Mouse (Mus musculus) liver, adult 2 months (tissue): ENCODE data around the gene Cpne9. TPM values are rescaled to one million over a fixed set of nuclear protein-coding genes. Genes with fewer than 3 reads are reported as not detected.

Experiments
- DNase-seq: peaks from one replicate; pipeline ENCODE4 v3.0.0-alpha.2; 2011; ENCODE audit warnings: low read depth, low spot score; ENCODE audit errors: extremely low read depth
- H3K27ac ChIP-seq: fragments of 200-500 bp; replicated peaks from 2 replicates; pipeline ENCODE4 v1.5.1; 2012; ENCODE audit warnings: low read depth, mild to moderate bottlenecking, control low read depth, inconsistent platforms, low read length; ENCODE audit not compliant: insufficient read depth
- H3K27me3 ChIP-seq: fragments of 200-500 bp; 2 replicates; pipeline ENCODE4 v1.6.1; 2012; ENCODE audit warnings: mild to moderate bottlenecking, moderate library complexity, low read length, inconsistent platforms; ENCODE audit not compliant: control insufficient read depth, insufficient read depth
- H3K36me3 ChIP-seq: fragments of 200-500 bp; 2 replicates; pipeline ENCODE4 v1.6.1; 2012; ENCODE audit warnings: low read length, inconsistent platforms; ENCODE audit not compliant: control insufficient read depth, insufficient read depth
- H3K4me1 ChIP-seq: fragments of 200-500 bp; 2 replicates; pipeline ENCODE4 v1.6.1; 2011; ENCODE audit warnings: low read length; ENCODE audit not compliant: control insufficient read depth, insufficient read depth
- H3K4me3 ChIP-seq: fragments of 200-500 bp; 2 replicates; pipeline ENCODE4 v1.5.1; 2011; ENCODE audit warnings: low read depth, mild to moderate bottlenecking, control low read depth, low read length, moderate library complexity; ENCODE audit not compliant: insufficient read depth
- H3K79me2 ChIP-seq: fragments of 200-500 bp; 2 replicates; pipeline ENCODE4 v1.6.1; 2012; ENCODE audit warnings: inconsistent platforms, mild to moderate bottlenecking, low read length, moderate library complexity; ENCODE audit not compliant: control insufficient read depth, insufficient read depth
- H3K9ac ChIP-seq: fragments of 200-500 bp; 2 replicates; pipeline ENCODE4 v1.6.1; 2012; ENCODE audit warnings: low read depth, mild to moderate bottlenecking, control low read depth, inconsistent platforms, low read length
- CTCF ChIP-seq: fragments of 200-500 bp; IDR thresholded peaks from 2 replicates; pipeline ENCODE4 v1.5.1; 2011; ENCODE audit warnings: low read depth, low read length, control low read depth
- POLR2A ChIP-seq: fragments of 200-500 bp; IDR thresholded peaks from 2 replicates; pipeline ENCODE4 v1.6.1; 2011; ENCODE audit warnings: low read length, control low read depth; ENCODE audit not compliant: insufficient read depth; ENCODE audit errors: extremely low read depth
- WGBS: fragments of 180-500 bp; shearing (Covaris S2); methylation state at CpG from one replicate; pipeline ENCODE4 v1.1.7; 2018; 5-methylcytosine and 5-hydroxymethylcytosine counted together
- polyA plus RNA-seq: library from polyadenylated mRNA; depleted of rRNA; stranded (reverse); fragments of >200 nt; gene quantifications from 2 replicates; pipeline ENCODE4 v1.2.3, GENCODE M21; 2012; rRNA removed
- total RNA-seq: library from RNA; depleted of rRNA; stranded (reverse); fragments of >200 nt; gene quantifications from 2 replicates; pipeline ENCODE4 v1.2.3, GENCODE M21; 2014; rRNA removed

Cpne9 gene
- total and polyA plus RNA-seq, 2 experiments, result not detected

- H3K79me2 ChIP-seq, result no peaks in the 10 kb centered on the region
- no peak overlapping the region for H3K4me3 ChIP-seq
- no peak for TF ChIP-seq CTCF
- no peak for TF ChIP-seq POLR2A
- no peak overlapping the region for H3K9ac ChIP-seq
- H3K36me3 ChIP-seq, result no peaks in the 10 kb centered on the region
- no peaks in the 10 kb centered on the region for H3K27me3 ChIP-seq
- peaks cover 1% of the 10 kb centered on the region; the same call in 1 of the 2 replicates for H3K4me1 ChIP-seq
- WGBS, result 80% methylated on average over 3 of the region's 3 CpGs
- H3K27ac ChIP-seq, result no peak overlapping the region
- DNase-seq, result no peak
Measured at GRCm38 (mm10) chr6:113352820-113353219, 70.7 kb downstream of the Cpne9 start.

- Histone ChIP-seq H3K4me1 (peaks cover 1% of the 10 kb centered on the region; the same call in 1 of the 2 replicates), H3K4me3 (no peak overlapping the region), H3K36me3 (no peaks in the 10 kb centered on the region), H3K9ac (no peak overlapping the region), H3K27ac (no peak overlapping the region), H3K27me3 (no peaks in the 10 kb centered on the region), H3K79me2 (no peaks in the 10 kb centered on the region)
- no peak for DNase-seq
- 72% methylated on average over 3 of the region's 3 CpGs for WGBS
- TF ChIP-seq POLR2A (no peak), CTCF (no peak)
Measured at GRCm38 (mm10) chr6:113353696-113354095, 71.6 kb downstream of the Cpne9 start.

Other genes with a start within 250 kb of the Cpne9 start
- 20.1 and 21.8 TPM in 2 replicates for gene Thumpd3, start 236.1 kb upstream of the Cpne9 start, total RNA-seq
- 5.3 and 6.3 TPM in 2 replicates for gene Thumpd3, start 236.1 kb upstream of the Cpne9 start, polyA plus RNA-seq
- 28.1 and 35.4 TPM in 2 replicates for gene Setd5, start 204.9 kb upstream of the Cpne9 start, total RNA-seq
- 8.8 and 11.8 TPM in 2 replicates for gene Setd5, start 204.9 kb upstream of the Cpne9 start, polyA plus RNA-seq
- 0.07 TPM in 1 of 2 replicates, not detected in the other for gene Lhfpl4, start 86.9 kb upstream of the Cpne9 start, total RNA-seq
- gene Lhfpl4, start 86.9 kb upstream of the Cpne9 start, polyA plus RNA-seq, result 0.02 TPM in 1 of 2 replicates, not detected in the other
- 22.4 and 24.1 TPM in 2 replicates for gene Mtmr14, start 44.5 kb upstream of the Cpne9 start, total RNA-seq
- 28.8 and 32.8 TPM in 2 replicates for gene Mtmr14, start 44.5 kb upstream of the Cpne9 start, polyA plus RNA-seq
- 5.4 and 5.5 TPM in 2 replicates for gene Brpf1, start 24.8 kb downstream of the Cpne9 start, total RNA-seq
- gene Brpf1, start 24.8 kb downstream of the Cpne9 start, polyA plus RNA-seq, result 6.7 and 10.2 TPM in 2 replicates
- gene Ogg1, start 44.7 kb downstream of the Cpne9 start, total RNA-seq, result 4.8 and 5.0 TPM in 2 replicates
- 9.2 and 10.4 TPM in 2 replicates for gene Ogg1, start 44.7 kb downstream of the Cpne9 start, polyA plus RNA-seq
- 16.1 and 18.8 TPM in 2 replicates for gene Camk1, start 61.7 kb downstream of the Cpne9 start, total RNA-seq
- 12.1 and 15.6 TPM in 2 replicates for gene Camk1, start 61.7 kb downstream of the Cpne9 start, polyA plus RNA-seq
- 5.2 and 6.6 TPM in 2 replicates for gene Tada3, start 95.6 kb downstream of the Cpne9 start, total RNA-seq
- gene Tada3, start 95.6 kb downstream of the Cpne9 start, polyA plus RNA-seq, result 8.4 and 10.4 TPM in 2 replicates
- gene Arpc4, start 95.8 kb downstream of the Cpne9 start, total RNA-seq, result 36.0 and 41.8 TPM in 2 replicates
- 31.5 and 36.4 TPM in 2 replicates for gene Arpc4, start 95.8 kb downstream of the Cpne9 start, polyA plus RNA-seq
- 0.65 and 1.5 TPM in 2 replicates for gene Ttll3, start 107.0 kb downstream of the Cpne9 start, total RNA-seq
- 1.7 TPM in 2 replicates for gene Ttll3, start 107.0 kb downstream of the Cpne9 start, polyA plus RNA-seq
- gene Rpusd3, start 137.0 kb downstream of the Cpne9 start, total RNA-seq, result 14.2 and 17.2 TPM in 2 replicates
- gene Rpusd3, start 137.0 kb downstream of the Cpne9 start, polyA plus RNA-seq, result 106 and 118 TPM in 2 replicates
- 0.92 and 1.5 TPM in 2 replicates for gene Cidec, start 153.5 kb downstream of the Cpne9 start, total RNA-seq
- gene Cidec, start 153.5 kb downstream of the Cpne9 start, polyA plus RNA-seq, result 1.1 and 1.5 TPM in 2 replicates
- gene Jagn1, start 160.3 kb downstream of the Cpne9 start, total RNA-seq, result 20.2 and 26.6 TPM in 2 replicates
- 59.1 and 61.5 TPM in 2 replicates for gene Jagn1, start 160.3 kb downstream of the Cpne9 start, polyA plus RNA-seq
- 0.46 TPM in 1 of 2 replicates, not detected in the other for gene Il17re, start 176.2 kb downstream of the Cpne9 start, total RNA-seq
- gene Il17re, start 176.2 kb downstream of the Cpne9 start, polyA plus RNA-seq, result 0.26 TPM in 2 replicates
- 27.8 and 32.6 TPM in 2 replicates for gene Il17rc, start 189.1 kb downstream of the Cpne9 start, total RNA-seq
- 79.2 and 87.5 TPM in 2 replicates for gene Il17rc, start 189.1 kb downstream of the Cpne9 start, polyA plus RNA-seq
- gene Creld1, start 201.0 kb downstream of the Cpne9 start, total RNA-seq, result 12.3 and 15.9 TPM in 2 replicates
- 24.4 and 28.7 TPM in 2 replicates for gene Creld1, start 201.0 kb downstream of the Cpne9 start, polyA plus RNA-seq
- under 0.01 TPM in 1 of 2 replicates, not detected in the other for gene Prrt3, start 219.6 kb downstream of the Cpne9 start, total RNA-seq
- gene Prrt3, start 219.6 kb downstream of the Cpne9 start, polyA plus RNA-seq, result not detected in 2 replicates
- gene Emc3, start 249.3 kb downstream of the Cpne9 start, total RNA-seq, result 53.5 and 56.0 TPM in 2 replicates
- gene Emc3, start 249.3 kb downstream of the Cpne9 start, polyA plus RNA-seq, result 31.9 and 35.5 TPM in 2 replicates
- 0.18 and 0.67 TPM in 2 replicates for gene Fancd2, start 249.4 kb downstream of the Cpne9 start, total RNA-seq
- 0.22 TPM in 1 of 2 replicates, not detected in the other for gene Fancd2, start 249.4 kb downstream of the Cpne9 start, polyA plus RNA-seq